Mouse (Mus musculus) heart, postnatal 25 days (tissue): ENCODE results near the gene Cd276. TPM values are rescaled to one million over a fixed set of nuclear protein-coding genes. Genes with fewer than 3 reads are reported as not detected.

Experiments used
- DNase-seq: peaks from one replicate; pipeline ENCODE4 v3.0.0; 2022; ENCODE audit warnings: low spot score
- intact Hi-C: fragments of 180-260 bp; cut with DNase I; formaldehyde crosslinking; loops from one replicate; pipeline ENCODE4 v1.15.1; 2025
- total RNA-seq, 2 experiments: library from RNA; stranded (reverse); gene quantifications; 2 replicates each; pipeline ENCODE4 v1.2.3; 2021

Cd276 gene
- total RNA-seq, 2 experiments from 2014 or later: 10.9 to 12.4 TPM

DNA sequence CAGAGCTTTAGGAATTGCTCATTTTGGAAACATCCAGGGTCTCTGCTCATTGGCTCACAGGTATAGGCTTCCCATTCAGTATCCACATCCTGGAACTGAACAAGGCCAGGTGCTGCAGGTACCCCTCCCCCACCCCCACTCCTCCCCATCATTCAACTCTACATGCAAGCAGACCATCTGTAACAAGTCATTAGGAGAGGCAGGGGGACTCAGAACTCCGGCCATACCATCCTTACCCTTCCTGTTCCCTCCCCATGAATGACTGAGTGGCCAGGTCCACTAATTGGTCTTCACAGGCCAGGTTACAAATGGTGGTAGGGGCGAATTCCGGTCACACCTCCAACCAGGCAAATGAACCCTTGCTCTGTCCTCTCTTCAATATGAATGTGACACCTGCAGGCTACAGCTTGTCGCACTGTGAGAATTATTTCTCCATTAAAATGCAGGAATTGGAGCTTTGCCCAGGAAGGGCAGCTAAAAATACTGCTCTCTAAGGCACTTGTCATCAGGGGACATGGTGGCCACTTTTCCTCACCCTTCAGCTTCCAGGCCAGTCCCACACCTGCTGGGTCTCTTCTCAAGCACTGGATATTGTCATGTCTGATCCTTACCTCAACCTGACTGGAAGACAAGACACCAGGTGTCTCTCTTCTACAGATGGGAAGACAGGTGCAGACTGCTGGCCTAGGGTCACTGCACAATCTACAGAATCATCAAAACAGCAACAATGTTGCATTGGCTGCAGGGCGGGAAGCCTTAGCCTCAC, 34.2 kb downstream of the Cd276 start:
- DNase-seq: no peak
- intact Hi-C loops: no loop called here

DNA sequence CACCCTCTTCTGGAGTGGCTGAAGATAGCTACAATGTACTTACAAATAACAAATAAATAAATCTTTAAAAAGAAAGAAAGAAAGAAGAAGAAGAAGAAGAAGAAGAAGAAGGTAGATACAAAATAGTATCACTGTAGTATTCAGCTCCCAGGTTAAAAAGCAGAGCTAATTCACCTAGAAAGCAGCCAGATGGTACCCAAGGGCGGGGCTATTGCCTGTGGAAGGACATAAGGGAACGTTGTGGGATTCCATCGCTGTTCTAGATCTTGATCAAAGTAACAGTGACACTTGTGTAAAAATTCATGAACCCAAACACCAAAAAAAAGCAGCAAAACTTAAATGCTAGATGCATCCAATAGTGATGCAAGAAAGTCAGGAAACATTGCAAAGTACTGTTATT, 35.3 kb downstream of the Cd276 start:
- intact Hi-C loops: no loop called here
- DNase-seq: no peak

DNA sequence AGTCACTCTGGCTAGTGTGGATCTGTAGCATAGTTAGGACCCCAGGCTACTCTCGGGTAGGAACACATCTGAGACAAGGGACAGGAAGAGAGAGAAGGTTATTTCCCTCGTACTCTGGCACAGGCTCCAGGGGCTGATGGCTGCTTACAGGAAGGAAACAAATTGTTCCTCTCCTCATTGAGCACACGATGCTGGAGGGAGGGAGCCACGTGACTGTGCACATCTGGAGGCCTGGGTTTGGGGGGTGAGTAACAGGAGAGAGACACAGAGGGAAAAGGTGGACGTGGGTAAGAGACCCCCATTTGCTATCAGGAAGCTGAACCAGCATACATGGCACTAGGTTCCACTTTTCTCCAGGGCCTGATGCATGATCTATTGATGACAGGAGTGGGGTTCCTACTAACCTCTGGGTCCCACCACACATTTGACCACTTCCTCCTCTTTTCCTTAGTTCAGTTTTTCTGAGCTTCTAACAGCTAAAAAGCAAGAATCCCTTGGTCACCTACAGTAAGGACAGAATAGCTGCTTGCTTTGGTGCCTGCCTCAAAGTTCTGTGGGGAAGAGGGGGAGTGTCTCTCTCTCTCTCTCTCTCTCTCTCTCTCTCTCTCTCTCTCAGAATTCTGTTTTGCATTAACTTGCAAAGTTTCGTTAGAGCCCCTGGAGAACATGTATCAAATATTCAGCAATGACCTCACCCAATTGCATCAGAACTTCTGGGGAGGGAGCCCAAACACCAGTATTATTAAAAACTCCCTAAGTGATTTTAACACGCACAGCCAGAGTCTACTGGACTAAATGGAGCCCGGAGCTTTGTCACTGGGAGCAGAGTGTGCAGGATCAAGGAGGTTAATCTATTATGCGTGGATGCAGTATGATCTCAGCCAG, 37.1 kb downstream of the Cd276 start:
- intact Hi-C loops: no loop called here
- no peak for DNase-seq

DNA sequence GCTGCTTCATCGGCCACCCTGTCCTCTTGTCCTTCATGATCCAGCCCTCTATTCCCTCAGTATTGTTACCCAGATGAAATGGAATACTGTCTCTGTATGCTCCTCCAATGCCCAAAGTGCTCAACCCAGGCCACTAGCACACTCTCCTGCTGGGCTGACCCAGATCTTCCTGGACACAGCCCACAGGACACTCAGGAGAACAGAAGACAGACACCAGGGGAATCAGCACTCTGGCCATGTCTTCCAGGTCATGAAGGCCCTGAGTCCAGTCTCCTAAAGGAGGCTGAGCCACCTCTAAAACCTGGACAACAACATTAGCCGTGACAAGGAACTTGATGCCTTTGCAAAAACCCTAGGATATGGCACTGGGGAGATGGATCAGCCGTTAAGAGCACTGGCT, 38.8 kb downstream of the Cd276 start:
- intact Hi-C loops: no loop called here
- DNase-seq: no peak

DNA sequence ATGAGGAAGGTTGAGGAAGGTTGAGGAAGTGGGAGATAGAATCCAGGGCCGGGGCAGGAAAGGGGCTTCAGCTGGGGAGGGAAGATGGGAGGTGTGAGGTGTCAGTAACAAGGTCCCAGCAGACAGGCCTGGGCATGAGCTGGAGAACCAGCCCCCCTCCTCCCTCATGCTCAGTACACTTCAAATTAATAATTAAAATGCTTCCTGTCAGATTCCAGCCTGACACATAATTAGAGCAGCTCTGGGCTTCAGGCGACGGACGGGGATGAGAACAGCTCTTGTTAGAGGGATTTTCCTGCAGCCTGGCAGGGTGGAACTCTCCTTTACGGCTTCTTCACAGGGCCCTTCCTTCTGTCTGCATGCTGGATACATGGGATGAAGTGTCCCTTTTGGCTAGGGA, 41.5 kb downstream of the Cd276 start:
- intact Hi-C loops: no loop called here

DNA sequence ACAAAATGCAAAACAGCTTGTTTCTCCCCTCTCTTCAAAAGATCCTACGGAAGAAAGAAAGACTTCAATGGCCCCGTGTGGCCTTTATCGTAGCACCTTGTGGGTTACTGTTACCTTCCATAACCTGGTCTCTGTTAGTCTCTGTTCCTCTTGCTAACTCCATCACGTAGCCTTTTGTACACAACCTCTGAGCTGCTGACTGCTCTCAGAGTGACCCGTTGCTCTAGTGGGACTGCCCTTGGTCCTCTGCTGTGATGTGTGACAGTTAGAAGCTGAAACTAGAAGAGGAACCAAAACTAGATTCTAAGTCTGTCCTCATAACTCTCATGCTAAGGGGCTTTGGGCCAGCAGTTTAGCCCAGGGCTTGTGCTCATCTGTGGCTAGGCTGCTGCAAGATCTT, 44.8 kb downstream of the Cd276 start:
- intact Hi-C loops: no loop called here
- no peak for DNase-seq

More for the DNA sequence above, 41.5 kb downstream of the Cd276 start:
- no peak for DNase-seq

DNA sequence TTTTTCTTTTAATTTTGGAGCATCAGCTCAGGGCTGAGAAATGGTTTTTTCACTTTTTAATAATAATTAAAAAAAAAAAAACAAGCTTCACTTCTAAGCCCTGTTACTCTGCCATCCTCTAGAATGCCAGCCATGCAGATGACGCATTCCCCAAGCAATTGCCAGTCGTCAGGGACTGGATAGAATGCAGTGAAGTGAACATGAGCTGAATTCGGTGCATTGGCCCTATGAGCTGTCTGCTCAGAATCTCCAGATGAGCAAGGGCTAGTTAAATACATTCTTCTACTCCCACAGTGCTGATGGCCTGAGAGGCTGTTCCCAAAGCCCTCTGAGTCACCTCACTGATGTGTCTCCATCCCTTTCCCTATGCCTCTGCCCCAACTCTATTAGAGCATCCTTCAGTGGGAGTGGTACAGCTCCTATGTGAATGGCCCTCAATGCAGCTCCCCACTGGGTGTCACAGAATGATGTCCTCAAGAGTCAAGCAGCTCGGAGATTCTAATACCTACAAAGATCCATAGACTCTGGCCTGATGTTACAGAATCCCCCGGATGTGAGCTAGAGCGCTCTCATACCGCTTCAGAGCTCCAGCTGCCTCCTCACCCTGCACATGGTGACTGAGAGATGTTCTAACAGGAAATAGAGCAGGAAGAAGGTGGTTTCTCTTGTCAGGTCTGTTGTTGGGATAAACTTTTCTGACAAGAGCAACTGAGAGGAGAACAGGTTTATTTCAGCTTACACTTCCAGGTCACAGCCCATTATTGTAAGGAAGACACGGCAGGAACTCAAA, 47.8 kb downstream of the Cd276 start:
- no peak for DNase-seq
- intact Hi-C loops: no loop called here

DNA sequence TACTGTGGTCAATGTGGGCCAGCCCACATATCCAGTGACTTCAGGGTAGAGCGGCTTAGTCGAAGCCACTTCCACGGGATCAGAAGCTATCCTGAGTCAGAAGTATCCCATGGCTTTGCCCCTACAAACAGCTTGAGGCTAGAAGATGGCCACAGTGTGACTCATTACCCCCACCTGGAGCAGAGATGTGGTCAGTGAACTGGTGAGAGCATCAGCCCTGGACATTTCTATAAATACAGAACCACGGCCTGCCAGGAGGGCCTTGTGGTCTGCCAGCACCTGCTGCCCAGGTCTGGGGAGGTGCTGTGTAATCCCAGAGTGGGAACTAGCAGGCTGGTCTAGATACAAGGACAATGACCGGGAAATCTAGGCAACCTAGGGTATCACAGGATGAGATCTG, 54.3 kb downstream of the Cd276 start:
- DNase-seq: no peak
- intact Hi-C loops: no loop called here

DNA sequence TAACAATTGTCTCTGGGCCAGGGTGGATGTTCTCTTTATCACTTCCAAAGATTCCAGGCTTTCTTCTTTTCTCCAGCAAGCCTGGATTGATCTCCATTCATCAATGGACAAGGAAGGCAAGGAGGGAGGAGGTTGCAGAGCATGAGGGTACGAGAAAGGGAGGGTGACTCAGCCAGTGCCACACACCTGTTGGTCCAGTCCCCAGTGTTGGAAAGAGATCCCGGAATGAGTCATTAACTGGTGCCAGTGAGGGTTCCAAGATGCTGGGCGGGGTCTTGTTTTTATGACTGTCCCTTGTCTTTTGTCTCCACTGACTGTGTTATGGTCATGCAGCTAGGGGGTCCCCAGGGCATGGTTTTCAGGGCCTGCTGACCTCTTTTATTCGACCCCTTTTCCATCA, 57.3 kb downstream of the Cd276 start:
- intact Hi-C loops: no loop called here
- no peak for DNase-seq

DNA sequence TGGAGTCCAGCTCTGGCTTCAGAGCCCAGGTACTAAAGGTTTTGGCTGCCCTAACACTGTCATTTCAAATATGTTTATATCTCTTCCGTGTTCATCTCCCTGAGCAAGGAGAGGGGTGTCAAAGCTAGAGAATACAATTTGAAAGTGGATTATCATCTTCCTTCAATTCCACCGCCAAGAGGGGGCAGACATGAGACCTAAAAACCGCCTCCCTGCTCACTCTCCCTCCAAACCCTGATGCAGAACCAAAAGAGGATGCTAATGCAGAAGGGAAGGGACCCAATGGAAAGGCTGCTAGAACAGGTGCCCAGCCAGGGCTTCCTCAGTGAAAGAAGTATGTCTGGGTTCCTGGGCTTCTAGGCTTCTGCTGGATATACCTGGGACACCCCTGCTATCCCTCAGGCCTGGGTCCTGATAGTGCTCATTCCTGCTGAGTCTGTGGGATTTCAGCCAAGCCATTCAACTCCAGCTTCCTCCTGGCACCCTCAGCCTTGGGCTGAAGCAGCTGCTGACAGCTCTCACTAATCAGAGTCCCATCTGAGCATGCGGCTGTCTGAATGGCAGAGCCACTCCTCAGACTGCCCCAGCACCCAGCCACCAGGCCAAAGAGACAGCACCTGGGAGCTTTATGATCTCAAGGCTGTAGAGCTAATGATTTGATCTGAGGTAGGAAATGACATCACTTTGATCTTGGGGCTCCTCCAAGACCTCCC, 58.6 kb downstream of the Cd276 start:
- intact Hi-C loops: no loop called here
- DNase-seq: no peak

DNA sequence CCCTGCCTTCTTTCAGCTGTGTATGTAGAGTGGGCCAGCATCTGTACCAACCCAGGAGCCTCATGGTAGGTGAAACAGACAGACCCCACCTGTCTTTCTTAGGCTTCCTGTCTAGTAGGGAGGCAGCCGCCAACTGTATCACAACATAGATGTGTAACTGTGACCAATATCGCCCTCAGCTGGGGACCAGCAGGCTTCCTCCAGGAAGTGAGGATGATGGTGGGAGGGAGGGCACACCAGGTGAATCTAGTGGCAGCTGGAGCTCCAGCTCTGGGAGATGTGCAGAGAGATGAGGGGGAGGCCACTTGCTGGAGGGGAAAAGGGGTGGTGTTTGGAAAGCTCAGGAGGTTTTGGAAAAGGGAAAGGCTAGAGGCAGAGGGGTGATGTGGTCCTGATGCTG, 60.2 kb downstream of the Cd276 start:
- intact Hi-C loops: no loop called here
- DNase-seq: no peak

DNA sequence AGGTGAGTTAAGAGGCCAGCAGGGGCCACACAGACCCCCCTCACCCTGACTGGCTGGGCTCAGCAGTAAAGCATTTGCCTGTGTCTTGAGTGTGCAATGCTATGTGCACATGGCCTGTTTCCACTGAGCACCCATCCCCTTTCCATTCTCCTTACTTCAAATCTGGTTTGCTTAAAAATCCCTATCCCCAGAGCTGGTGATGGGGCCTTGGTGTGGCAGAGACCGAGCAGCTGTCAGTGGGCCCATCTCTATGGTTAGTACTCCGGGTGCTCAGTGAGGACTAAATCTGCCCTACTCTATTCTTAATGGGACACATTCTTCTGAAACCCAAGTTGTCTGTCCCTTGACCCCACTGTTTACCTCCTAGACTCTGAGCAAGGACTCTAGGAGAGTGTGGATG, 64.8 kb downstream of the Cd276 start:
- DNase-seq: no peak
- intact Hi-C loops: no loop called here

DNA sequence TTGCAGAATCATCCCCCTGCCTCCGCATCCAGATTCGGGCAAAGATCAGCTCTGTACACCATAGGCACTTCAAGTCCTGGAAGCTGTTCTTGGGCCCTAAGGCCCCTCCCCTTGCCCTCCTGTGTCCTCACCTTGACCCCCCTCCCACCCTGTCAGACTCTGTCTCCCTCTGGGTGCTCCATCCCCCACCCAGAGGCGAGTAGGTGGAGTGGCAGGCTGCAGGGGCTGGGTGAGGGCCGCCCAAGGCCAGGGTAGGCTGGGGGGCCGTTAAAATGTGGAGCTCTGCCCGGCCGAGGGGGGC, 65.4 kb downstream of the Cd276 start:
- intact Hi-C loops: no loop called here
- no peak for DNase-seq

DNA sequence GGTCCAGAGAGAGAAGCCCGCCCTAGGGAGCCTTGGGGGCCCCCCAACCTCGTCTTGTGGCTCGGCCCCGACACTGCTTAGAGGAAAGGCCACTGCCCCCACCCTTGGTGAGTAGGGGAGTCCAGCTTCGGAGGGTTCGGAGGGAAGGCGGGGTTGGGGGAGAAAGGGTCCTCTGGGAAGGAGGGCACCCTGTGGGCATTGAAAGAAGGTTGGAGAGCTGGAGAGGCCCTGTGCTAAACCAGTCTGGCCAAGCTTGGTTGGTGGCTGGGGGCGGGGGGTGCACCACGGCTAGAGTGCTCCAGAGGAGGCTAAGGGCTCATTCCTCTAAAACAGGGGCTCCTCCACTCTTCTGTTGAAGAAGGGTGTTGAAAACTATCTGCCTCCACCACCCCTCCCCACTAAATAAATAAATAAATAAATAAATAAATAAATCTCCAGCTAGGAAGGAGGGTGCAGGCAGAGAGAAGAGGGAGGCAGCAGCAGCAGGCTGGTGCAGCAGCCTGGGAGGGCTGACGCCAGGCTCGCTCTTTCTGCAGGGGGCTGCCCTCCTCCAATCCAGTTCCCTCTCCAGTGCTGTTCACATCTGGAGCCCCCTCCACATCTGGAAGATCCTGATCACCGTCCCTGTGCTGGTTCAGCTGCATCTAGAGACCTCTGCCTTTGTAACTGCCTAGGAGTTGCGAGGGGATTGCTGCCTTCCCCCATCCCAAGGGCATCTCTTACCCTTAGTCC, 65.9 kb downstream of the Cd276 start:
- intact Hi-C loops: no loop called here
- DNase-seq: no peak

DNA sequence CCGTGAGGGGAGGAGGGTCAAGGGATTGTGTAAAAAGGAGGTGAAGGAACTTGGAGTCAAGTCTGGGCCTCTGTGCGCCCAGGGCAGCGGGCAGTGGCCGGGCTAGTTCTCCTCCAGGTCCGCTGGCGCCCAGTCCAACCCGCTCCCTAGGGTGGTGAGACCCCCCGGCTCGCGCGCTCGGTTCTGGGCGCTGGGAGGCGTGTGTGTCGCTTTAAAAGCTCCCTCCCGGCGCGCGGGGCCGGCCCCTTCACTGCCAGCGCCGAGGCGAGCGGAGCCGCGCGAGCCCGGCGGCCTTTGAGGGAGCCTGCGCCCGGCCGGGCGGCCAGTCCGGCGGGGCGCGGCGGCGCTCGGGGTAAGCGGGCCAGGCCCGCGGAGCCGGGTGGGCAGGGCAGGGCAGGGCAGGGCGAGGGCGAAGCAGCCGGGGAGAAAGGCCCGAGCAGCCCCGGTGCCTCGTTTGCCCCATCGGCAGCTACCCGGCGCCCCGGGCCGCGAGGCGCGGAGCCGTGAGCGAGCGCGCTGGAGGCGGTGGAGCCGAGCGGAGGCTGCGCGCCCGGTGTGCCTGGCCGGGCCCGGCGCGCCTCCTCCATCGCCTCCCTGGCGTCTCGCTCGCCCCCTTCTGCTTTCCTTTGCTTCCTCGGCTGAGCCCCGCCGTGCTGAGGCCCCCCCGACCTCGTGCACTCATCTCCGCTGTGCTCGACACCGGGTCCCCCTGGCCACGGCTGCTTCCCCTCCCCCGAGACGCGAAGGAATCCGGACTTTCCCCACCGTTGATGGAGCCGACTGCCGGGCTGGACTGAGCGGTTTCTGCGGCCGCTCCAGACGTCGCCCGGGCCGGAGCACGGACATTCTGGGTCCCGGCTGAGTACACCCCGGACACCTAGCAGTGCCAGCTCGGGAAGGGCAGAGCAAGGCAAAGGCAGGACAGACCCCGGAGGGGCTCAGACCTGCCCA, 67.1 kb downstream of the Cd276 start, which contains the start of gene Insyn1:
Gene Insyn1, plus strand, starts transcription at position 753 of the 951 bp plus-strand sequence.
- intact Hi-C loops: no loop called here
- peak; percentile 15 for DNase-seq

DNA sequence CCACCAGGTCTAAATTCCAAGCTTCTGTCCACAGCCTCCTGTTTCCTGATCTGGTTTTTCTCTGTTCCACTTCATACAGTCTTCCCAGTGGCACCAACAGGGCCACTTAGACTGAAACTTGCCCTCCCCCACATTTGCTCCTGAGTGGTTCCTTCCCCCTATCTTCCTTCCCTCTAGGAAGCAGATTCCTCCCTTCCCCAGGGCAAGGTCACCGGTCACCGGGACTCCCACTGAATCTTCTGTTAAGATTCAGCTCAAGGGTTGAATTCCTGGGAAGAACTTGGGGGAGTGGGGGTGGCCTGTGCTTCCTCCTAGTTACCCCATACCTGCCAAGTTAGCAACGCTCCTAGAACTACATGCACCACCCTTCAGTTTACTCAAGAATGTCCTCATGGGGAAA, 68.2 kb downstream of the Cd276 start:
- intact Hi-C loops: no loop called here
- no peak for DNase-seq
